Mouse (Mus musculus): ENCODE measurements around the gene Gzmc.
"Not testable (repeated sequence)": the region's sequence is repeated elsewhere in the genome, so short reads cannot be mapped to it uniquely, and the experiment has no call there.

DNA sequence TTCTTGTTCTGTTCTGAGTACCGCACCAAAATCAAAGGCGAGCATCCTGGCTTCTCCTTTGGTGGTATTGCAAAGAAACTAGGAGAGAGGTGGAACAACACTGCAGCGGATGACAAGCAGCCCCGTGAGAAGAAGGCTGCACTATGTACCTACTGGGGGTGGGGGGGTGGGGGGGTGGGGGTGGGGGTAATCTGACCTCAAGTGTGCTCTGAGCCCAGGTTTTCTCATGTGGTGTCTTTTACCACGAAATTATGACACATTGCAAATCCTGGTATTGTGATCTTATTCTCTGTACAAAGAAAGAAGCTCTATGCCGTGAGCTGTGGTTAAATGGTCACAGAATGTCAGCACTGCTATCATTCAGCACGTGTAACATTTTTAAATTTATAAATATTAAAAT is 41.6 kb upstream of the Gzmc start:
- not testable (repeated sequence) for TF ChIP-seq CTCF (IDR thresholded peaks at IDR 0.05; ENCODE audit: extremely low read depth, insufficient read depth, insufficient read length, insufficient replicate concordance); POLR2A (IDR thresholded peaks at IDR 0.05; ENCODE audit: low read depth, low read length)

All from spleen, adult 2 months (tissue).